Mouse (Mus musculus) MEL (cell line): ENCODE measurements around the gene Kcnj4. TPM values are rescaled to one million over a fixed set of nuclear protein-coding genes. Genes with fewer than 3 reads are reported as not detected.

Source experiments
- DNase-seq: peaks from one replicate; pipeline ENCODE4 v3.0.0; 2011; ENCODE audit warnings: low read depth, low spot score
- H3K27ac ChIP-seq: 2 replicates; pipeline ENCODE4 v1.5.1; 2012; ENCODE audit warnings: low read depth, mild to moderate bottlenecking, control low read depth, low read length, moderate library complexity; ENCODE audit not compliant: control insufficient read depth
- H3K27me3 ChIP-seq, 2 experiments: fragments of 150-350 bp in 1 of 2; sonication (generic) in 1 of 2; 2 replicates each; pipeline ENCODE4 v1.6.1; 2012; ENCODE audit warnings: low read length in 2 of 2, mild to moderate bottlenecking in 2 of 2, improper control_type of control experiment in 1 of 2, moderate library complexity in 1 of 2; ENCODE audit not compliant: insufficient read depth in 2 of 2, control insufficient read depth in 1 of 2
- H3K36me3 ChIP-seq, 2 experiments: 2 replicates each; pipeline ENCODE4 v1.6.1; 2012 to 2014; ENCODE audit warnings: low read length in 2 of 2, improper control_type of control experiment in 1 of 2, inconsistent platforms in 1 of 2, mild to moderate bottlenecking in 1 of 2; ENCODE audit not compliant: insufficient read depth in 2 of 2, control insufficient read depth in 1 of 2
- H3K4me1 ChIP-seq, 2 experiments: fragments of 150-350 bp in 1 of 2; sonication (generic) in 1 of 2; 2 replicates each; pipeline ENCODE4 v1.6.1; 2012; ENCODE audit warnings: low read length in 2 of 2, improper control_type of control experiment in 1 of 2, mild to moderate bottlenecking in 1 of 2; ENCODE audit not compliant: insufficient read depth in 2 of 2, control insufficient read depth in 1 of 2
- H3K4me3 ChIP-seq, 2 experiments: fragments of 150-350 bp in 1 of 2; sonication (generic) in 1 of 2; 2 replicates each; pipeline ENCODE4 v1.5.1; 2012; ENCODE audit warnings: low read depth in 2 of 2, low read length in 2 of 2, mild to moderate bottlenecking in 2 of 2, moderate library complexity in 2 of 2, control low read depth in 1 of 2, improper control_type of control experiment in 1 of 2; ENCODE audit not compliant: control insufficient read depth in 1 of 2, insufficient read depth in 1 of 2
- H3K79me2 ChIP-seq: 2 replicates; pipeline ENCODE4 v1.6.1; 2012; ENCODE audit warnings: mild to moderate bottlenecking, low read length, moderate library complexity; ENCODE audit not compliant: control insufficient read depth, poor library complexity, insufficient read depth
- H3K9ac ChIP-seq: 2 replicates; pipeline ENCODE4 v1.6.1; 2012; ENCODE audit warnings: low read depth, mild to moderate bottlenecking, control low read depth, low read length, moderate library complexity; ENCODE audit not compliant: control insufficient read depth, poor library complexity, severe bottlenecking
- H3K9me3 ChIP-seq: fragments of 150-350 bp; sonication (generic); replicated peaks from 2 replicates; pipeline ENCODE4 v1.6.1; 2012; ENCODE audit warnings: mild to moderate bottlenecking, low read length, improper control_type of control experiment, moderate library complexity; ENCODE audit not compliant: insufficient read depth
- BHLHE40 ChIP-seq: IDR thresholded peaks from 2 replicates; pipeline ENCODE4 v1.6.1; 2012; ENCODE audit warnings: low read depth, mild to moderate bottlenecking, inconsistent platforms, low read length, improper control_type of control experiment, borderline replicate concordance
- CHD1 ChIP-seq: IDR thresholded peaks from 2 replicates; pipeline ENCODE4 v1.6.1; 2012; ENCODE audit warnings: low read depth, mild to moderate bottlenecking, inconsistent platforms, low read length, improper control_type of control experiment
- E2F4 ChIP-seq: IDR thresholded peaks from 2 replicates; pipeline ENCODE4 v1.6.1; 2011; ENCODE audit warnings: low read depth, low read length, improper control_type of control experiment, borderline replicate concordance
- ELF1 ChIP-seq: IDR thresholded peaks from 2 replicates; pipeline ENCODE4 v1.6.1; 2014; ENCODE audit warnings: low read depth, mild to moderate bottlenecking, inconsistent platforms, low read length, improper control_type of control experiment, moderate library complexity
- ETS1 ChIP-seq: IDR thresholded peaks from 2 replicates; pipeline ENCODE4 v1.6.1; 2012; ENCODE audit warnings: low read depth, mild to moderate bottlenecking, inconsistent platforms, low read length, improper control_type of control experiment, moderate library complexity
- GATA1 ChIP-seq: IDR thresholded peaks from 2 replicates; pipeline ENCODE4 v1.6.1; 2011; ENCODE audit warnings: low read depth, low read length, improper control_type of control experiment
- KAT2A ChIP-seq: conservative IDR thresholded peaks from 2 replicates; pipeline ENCODE4 v1.6.1; 2012; ENCODE audit warnings: low read depth, low read length, improper control_type of control experiment, inconsistent platforms
- MAFK ChIP-seq: IDR thresholded peaks from 2 replicates; pipeline ENCODE4 v1.6.1; 2011; ENCODE audit warnings: low read depth, mild to moderate bottlenecking, low read length, improper control_type of control experiment, borderline replicate concordance
- MAZ ChIP-seq: IDR thresholded peaks from 2 replicates; pipeline ENCODE4 v1.6.1; 2012; ENCODE audit warnings: low read depth, mild to moderate bottlenecking, inconsistent platforms, low read length, improper control_type of control experiment
- MYB ChIP-seq: IDR thresholded peaks from 2 replicates; pipeline ENCODE4 v1.6.1; 2011; ENCODE audit warnings: mild to moderate bottlenecking, low read depth, low read length, improper control_type of control experiment
- MYC ChIP-seq: IDR thresholded peaks from 2 replicates; pipeline ENCODE4 v1.6.1; 2011; ENCODE audit warnings: low read depth, mild to moderate bottlenecking, low read length, improper control_type of control experiment, moderate library complexity
- POLR2AphosphoS2 ChIP-seq: IDR thresholded peaks from 2 replicates; pipeline ENCODE4 v1.6.1; 2011; ENCODE audit warnings: low read length, improper control_type of control experiment
- RCOR1 ChIP-seq: IDR thresholded peaks from 2 replicates; pipeline ENCODE4 v1.6.1; 2012; ENCODE audit warnings: low read depth, mild to moderate bottlenecking, inconsistent platforms, low read length, improper control_type of control experiment
- SMC3 ChIP-seq: IDR thresholded peaks from 2 replicates; pipeline ENCODE4 v1.6.1; 2011; ENCODE audit warnings: low read depth, low read length, improper control_type of control experiment
- TAL1 ChIP-seq: IDR thresholded peaks from 2 replicates; pipeline ENCODE4 v1.6.1; 2012; ENCODE audit warnings: mild to moderate bottlenecking, inconsistent platforms, low read length, moderate library complexity, mixed read lengths
- UBTF ChIP-seq: IDR thresholded peaks from 2 replicates; pipeline ENCODE4 v1.6.1; 2012; ENCODE audit warnings: low read depth, mild to moderate bottlenecking, inconsistent platforms, low read length, improper control_type of control experiment, moderate library complexity, borderline replicate concordance; ENCODE audit not compliant: insufficient read depth
- ZC3H11A ChIP-seq: IDR thresholded peaks from 2 replicates; pipeline ENCODE4 v1.6.1; 2012; ENCODE audit warnings: low read depth, mild to moderate bottlenecking, inconsistent platforms, low read length, improper control_type of control experiment
- ZKSCAN1 ChIP-seq: IDR thresholded peaks from 2 replicates; pipeline ENCODE4 v1.6.1; 2012; ENCODE audit warnings: low read depth, mild to moderate bottlenecking, inconsistent platforms, low read length, improper control_type of control experiment, moderate library complexity
- ZMIZ1 ChIP-seq: IDR thresholded peaks from 2 replicates; pipeline ENCODE4 v1.6.1; 2012; ENCODE audit warnings: low read depth, mild to moderate bottlenecking, inconsistent platforms, low read length, improper control_type of control experiment, moderate library complexity
- polyA plus RNA-seq, 2 experiments: library from polyadenylated mRNA; stranded (reverse) in 1 of 2; unstranded in 1 of 2; fragments of >175 nt in 1 of 2; fragments of >200 nt in 1 of 2; gene quantifications; 2 replicates each; pipeline versions ENCODE4 v1.2.1 to v1.2.4; 2012; ENCODE audit warnings: low replicate concordance in 2 of 2, low read depth in 1 of 2; ENCODE audit not compliant: insufficient read length in 2 of 2, insufficient read depth in 1 of 2, missing spikeins in 1 of 2
- total RNA-seq: library from RNA; depleted of rRNA; stranded (reverse); fragments of 300-350 nt; gene quantifications from 2 replicates; pipeline ENCODE4 v1.2.3, GENCODE M21; 2012

Gene Kcnj4
- total and polyA plus RNA-seq, 3 experiments = 0.07 TPM; not detected in 2

DNA sequence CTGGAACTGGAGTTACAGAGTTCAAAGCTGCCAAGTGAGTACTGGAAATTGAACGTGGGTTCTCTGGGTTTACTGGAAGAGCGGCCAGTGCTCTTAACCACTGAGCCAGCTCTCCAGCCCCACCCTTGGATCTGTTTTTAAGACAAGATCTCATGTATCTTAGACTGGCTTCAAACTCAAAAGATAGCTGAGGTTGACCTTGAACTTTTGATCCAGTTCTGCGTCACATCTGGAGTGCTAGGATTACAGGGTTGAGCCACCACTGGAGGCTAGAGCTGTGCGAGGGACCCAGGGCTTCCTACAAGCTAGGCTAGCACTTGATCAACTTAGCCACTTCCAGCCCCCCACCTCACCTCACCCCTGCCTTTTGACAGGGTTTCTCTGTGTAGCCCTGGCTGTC lies 51.2 kb downstream of the Kcnj4 start:
- peaks cover 0 to 9% of the 10 kb centered on the region in 2 experiments; a peak in 2 of 4 replicates for H3K4me1 ChIP-seq
- no peak overlapping the region for H3K27ac ChIP-seq
- no peaks in the 10 kb centered on the region for H3K9me3 ChIP-seq
- H3K79me2 ChIP-seq = no peaks in the 10 kb centered on the region
- H3K4me3 ChIP-seq = no peak overlapping the region
- H3K36me3 ChIP-seq = peaks cover 0 to 2% of the 10 kb centered on the region in 2 experiments; a peak in 1 of 4 replicates
- H3K27me3 ChIP-seq = peaks cover 0 to 6% of the 10 kb centered on the region in 2 experiments; a peak in 1 of 4 replicates
- TF ChIP-seq ZMIZ1 (no peak), SMC3 (no peak), MAZ (no peak), GATA1 (no peak), MYB (no peak), RCOR1 (no peak), KAT2A (no peak), BHLHE40 (no peak), ZKSCAN1 (no peak), POLR2AphosphoS2 (no peak), ZC3H11A (no peak), CHD1 (no peak), ELF1 (no peak)
- TF ChIP-seq, all 39 proteins: peak for 0
- no peak overlapping the region for H3K9ac ChIP-seq
- no peak for DNase-seq

DNA sequence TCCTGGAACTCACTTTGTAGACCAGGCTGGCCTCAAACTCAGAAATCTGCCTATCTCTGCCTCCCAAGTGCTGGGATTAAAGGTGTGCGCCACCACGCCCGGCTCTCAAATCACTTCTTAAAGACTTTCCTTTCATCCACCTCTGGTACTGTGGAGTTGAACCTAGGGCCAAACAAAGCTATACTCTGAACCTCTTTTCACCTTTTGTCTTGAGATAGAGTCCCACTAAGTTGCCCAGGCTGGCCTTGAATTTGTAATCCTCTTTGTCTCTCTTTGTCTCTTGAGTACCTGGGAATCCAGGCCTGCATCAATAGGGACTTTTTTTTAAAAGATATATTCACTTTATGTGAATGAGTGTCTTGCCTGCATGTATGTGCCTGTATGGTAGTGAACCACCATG lies 57.0 kb downstream of the Kcnj4 start:
- Histone ChIP-seq H3K4me3 (no peak overlapping the region), H3K27me3 (peaks cover 0 to 3% of the 10 kb centered on the region in 2 experiments; a peak in 1 of 4 replicates), H3K79me2 (no peaks in the 10 kb centered on the region), H3K9me3 (no peaks in the 10 kb centered on the region), H3K9ac (no peak overlapping the region), H3K27ac (no peak overlapping the region), H3K36me3 (no peaks in the 10 kb centered on the region), H3K4me1 (no peaks in the 10 kb centered on the region)
- no peak for DNase-seq
- no peak for TF ChIP-seq TAL1
- TF ChIP-seq MYC = no peak
- no peak for TF ChIP-seq ZC3H11A
- no peak for TF ChIP-seq ETS1
- TF ChIP-seq CHD1 = no peak
- TF ChIP-seq SMC3 = no peak
- no peak for TF ChIP-seq MAZ
- no peak for TF ChIP-seq E2F4
- no peak for TF ChIP-seq UBTF
- TF ChIP-seq MAFK = no peak
